Comparison of ENCODE assay signal across 30 mouse cellular contexts in the genomic region with DNA sequence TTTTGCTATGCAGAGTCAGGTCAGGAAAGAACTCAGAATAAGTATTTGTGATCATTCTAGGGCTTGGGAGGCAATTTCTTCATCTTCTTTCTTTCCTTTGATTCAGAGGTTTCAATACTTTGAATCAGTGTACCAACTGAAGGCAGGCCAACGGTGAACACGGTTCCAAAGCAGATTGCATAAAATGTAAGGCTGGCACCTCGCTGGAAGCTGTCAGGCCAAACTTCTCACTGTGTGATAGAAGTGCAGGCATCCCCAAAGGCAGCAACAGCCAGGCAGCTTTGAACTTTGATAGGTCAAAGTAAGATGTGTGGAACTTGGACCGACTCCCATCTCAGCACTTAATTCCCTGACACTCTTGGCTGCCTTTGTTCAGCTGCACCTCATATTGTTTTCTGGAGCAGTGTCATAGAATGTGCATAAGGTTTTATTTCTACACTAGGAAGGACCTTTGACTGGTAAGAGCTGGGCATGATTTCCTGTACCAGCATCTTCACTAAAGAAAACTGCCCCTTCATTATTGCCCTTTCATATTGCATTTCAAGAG.
DNase-seq lines count a peak whose midpoint lies in the region; ATAC-seq and TF ChIP-seq lines count a peak whose summit lies in the region.
"Had no signal": no experiment of that assay in that cellular context is flagged by ENCODE, and none has a peak within 500 bp of the region (broad histone marks: within the 10 kb centered on the region; RNA-seq: fewer than 3 reads in every experiment).

No protein-coding gene starts in this region.

- no peak overlapping the region for H3K4me3 ChIP-seq in forebrain, embryonic 16.5 days (replicated peaks; ENCODE audit: low read length)
- H3K4me3 ChIP-seq in forebrain, embryonic 15.5 days, result no peak overlapping the region
- no peak overlapping the region for H3K4me3 ChIP-seq in kidney, embryonic 16.5 days (ENCODE audit: low read length)
- H3K4me3 ChIP-seq in lung, embryonic 16.5 days (ENCODE audit: low read length), result no peak overlapping the region
- H3K4me3 ChIP-seq in lung, adult 2 months (replicated peaks; ENCODE audit: extremely low read depth, low read depth, low read length), result no peak overlapping the region
- H3K4me3 ChIP-seq: embryonic facial prominence, embryonic 12.5 days; forebrain, embryonic 10.5 days; gastrocnemius, adult 2 months; midbrain, embryonic 12.5 days; neural tube, embryonic 13.5 days had no signal

- no peak overlapping the region for H3K27ac ChIP-seq in forebrain, embryonic 16.5 days (ENCODE audit: low read length)
- H3K27ac ChIP-seq in forebrain, embryonic 15.5 days (replicated peaks), result no peak overlapping the region
- H3K27ac ChIP-seq in kidney, embryonic 16.5 days (ENCODE audit: low read length), result no peak overlapping the region
- H3K27ac ChIP-seq in lung, embryonic 16.5 days (ENCODE audit: low read length), result no peak overlapping the region
- H3K27ac ChIP-seq: embryonic facial prominence, embryonic 12.5 days; forebrain, embryonic 10.5 days; gastrocnemius, adult 2 months; hindbrain, embryonic 14.5 days; midbrain, embryonic 12.5 days; neural tube, embryonic 13.5 days; stomach, postnatal 0 days had no signal

- TF ChIP-seq CTCF in lung, adult 2 months (IDR thresholded peaks at IDR 0.05; ENCODE audit: insufficient read depth, low read length), result no peak
- TF ChIP-seq CTCF in brain, embryonic 14.5 days (IDR thresholded peaks at IDR 0.05; ENCODE audit: borderline replicate concordance, extremely low read depth, insufficient read depth, insufficient read length), result no peak

- H3K27me3 ChIP-seq in forebrain, embryonic 16.5 days (replicated peaks; ENCODE audit: control insufficient read depth, insufficient read depth, low read length), result no peaks in the 10 kb centered on the region
- H3K27me3 ChIP-seq in forebrain, embryonic 15.5 days, result no peaks in the 10 kb centered on the region
- H3K27me3 ChIP-seq in kidney, embryonic 16.5 days (ENCODE audit: insufficient read depth, low read length), result no peaks in the 10 kb centered on the region
- H3K27me3 ChIP-seq in lung, embryonic 16.5 days (ENCODE audit: control insufficient read depth, insufficient read depth, low read depth, low read length), result no peaks in the 10 kb centered on the region
- H3K27me3 ChIP-seq: embryonic facial prominence, embryonic 12.5 days; midbrain, embryonic 12.5 days; neural tube, embryonic 13.5 days had no signal

- H3K36me3 ChIP-seq in forebrain, embryonic 16.5 days (ENCODE audit: control insufficient read depth, insufficient read depth), result no peaks in the 10 kb centered on the region
- H3K36me3 ChIP-seq in forebrain, embryonic 15.5 days, result no peaks in the 10 kb centered on the region
- H3K36me3 ChIP-seq in kidney, embryonic 16.5 days (ENCODE audit: insufficient read depth, low read length), result no peaks in the 10 kb centered on the region
- no peaks in the 10 kb centered on the region for H3K36me3 ChIP-seq in lung, embryonic 16.5 days (ENCODE audit: control insufficient read depth, insufficient read depth, low read length)
- H3K36me3 ChIP-seq: embryonic facial prominence, embryonic 12.5 days; forebrain, embryonic 10.5 days; G1E; midbrain, embryonic 12.5 days; neural tube, embryonic 13.5 days had no signal

- no peak overlapping the region for H3K4me2 ChIP-seq in forebrain, embryonic 16.5 days (ENCODE audit: low read length)
- H3K4me2 ChIP-seq in forebrain, embryonic 15.5 days (replicated peaks), result no peak overlapping the region
- no peak overlapping the region for H3K4me2 ChIP-seq in kidney, embryonic 16.5 days (replicated peaks; ENCODE audit: low read depth, low read length)
- H3K4me2 ChIP-seq in lung, embryonic 16.5 days (ENCODE audit: low read depth, low read length), result no peak overlapping the region
- H3K4me2 ChIP-seq: embryonic facial prominence, embryonic 12.5 days; heart, embryonic 11.5 days; hindbrain, embryonic 14.5 days; liver, embryonic 11.5 days; midbrain, embryonic 12.5 days; neural tube, embryonic 13.5 days had no signal

- WGBS in forebrain, embryonic 16.5 days, result 70% methylated on average over 4 of the region's 4 CpGs
- WGBS in forebrain, embryonic 15.5 days, result 63% methylated on average over 4 of the region's 4 CpGs
- WGBS in kidney, embryonic 16.5 days, result 72% methylated on average over 4 of the region's 4 CpGs
- WGBS in lung, embryonic 16.5 days, result 40% methylated on average over 4 of the region's 4 CpGs
- WGBS in lung, adult 2 months, result 64% methylated on average over 4 of the region's 4 CpGs

- H3K4me1 ChIP-seq in forebrain, embryonic 16.5 days (replicated peaks; ENCODE audit: control insufficient read depth, insufficient read depth, low read length), result no peaks in the 10 kb centered on the region
- H3K4me1 ChIP-seq in forebrain, embryonic 15.5 days, result no peaks in the 10 kb centered on the region
- H3K4me1 ChIP-seq in kidney, embryonic 16.5 days (ENCODE audit: insufficient read depth, low read length), result no peaks in the 10 kb centered on the region
- H3K4me1 ChIP-seq in lung, embryonic 16.5 days (replicated peaks; ENCODE audit: control insufficient read depth, insufficient read depth, low read length), result no peaks in the 10 kb centered on the region
- no peaks in the 10 kb centered on the region for H3K4me1 ChIP-seq in lung, adult 2 months (ENCODE audit: control insufficient read depth, insufficient read depth, low read length)
- H3K4me1 ChIP-seq: embryonic facial prominence, embryonic 12.5 days; midbrain, embryonic 12.5 days; neural tube, embryonic 13.5 days had no signal

- H3K9me3 ChIP-seq in forebrain, embryonic 16.5 days (ENCODE audit: control insufficient read depth, low read length), result no peaks in the 10 kb centered on the region
- no peaks in the 10 kb centered on the region for H3K9me3 ChIP-seq in forebrain, embryonic 15.5 days
- H3K9me3 ChIP-seq in kidney, embryonic 16.5 days (ENCODE audit: low read length), result no peaks in the 10 kb centered on the region
- H3K9me3 ChIP-seq in lung, embryonic 16.5 days (ENCODE audit: control insufficient read depth, low read length), result no peaks in the 10 kb centered on the region
- H3K9me3 ChIP-seq: embryonic facial prominence, embryonic 12.5 days; forebrain, embryonic 10.5 days; G1E; midbrain, embryonic 12.5 days; neural tube, embryonic 13.5 days had no signal

- peak; percentile 54; the same call in 1 of the 2 replicates for ATAC-seq in forebrain, embryonic 16.5 days
- ATAC-seq in forebrain, embryonic 15.5 days (replicated peaks), result no peak
- ATAC-seq in kidney, embryonic 16.5 days (ENCODE audit: low FRiP score, low TSS enrichment), result no peak
- ATAC-seq in lung, embryonic 16.5 days (ENCODE audit: low read depth), result peak; percentile 38; the same call in 1 of the 2 replicates
- ATAC-seq: intestine, postnatal 0 days; liver, postnatal 0 days had no signal

- no peak for TF ChIP-seq POLR2A in lung, adult 2 months (IDR thresholded peaks at IDR 0.05; ENCODE audit: borderline replicate concordance, extremely low read depth, low read depth, low read length)
- TF ChIP-seq POLR2A in brain, embryonic 14.5 days (IDR thresholded peaks at IDR 0.05; ENCODE audit: borderline replicate concordance, extremely low read depth, insufficient read depth, insufficient read length, poor library complexity, severe bottlenecking), result no peak

- H3K9ac ChIP-seq in forebrain, embryonic 16.5 days (replicated peaks; ENCODE audit: low read depth, low read length), result no peak overlapping the region
- no peak overlapping the region for H3K9ac ChIP-seq in forebrain, embryonic 15.5 days (replicated peaks)
- H3K9ac ChIP-seq in kidney, embryonic 16.5 days (replicated peaks; ENCODE audit: low read length), result no peak overlapping the region
- no peak overlapping the region for H3K9ac ChIP-seq in lung, embryonic 16.5 days (ENCODE audit: low read length)
- H3K9ac ChIP-seq: embryonic facial prominence, embryonic 12.5 days; hindbrain, embryonic 14.5 days; liver, postnatal 0 days; midbrain, embryonic 12.5 days; neural tube, embryonic 13.5 days had no signal

- DNase-seq in kidney, postnatal 14 days, result peak; percentile 2
- no peak for DNase-seq in lung, adult 2 months
- peak; percentile 31 for DNase-seq in brain, embryonic 14.5 days (ENCODE audit: low read depth)
- DNase-seq: adrenal gland, adult 8-10 months; cerebellum, adult 11 months; cerebellum, adult 9-10 months; cerebellum, postnatal 36 days; gastrocnemius, adult 2 months; gastrocnemius, postnatal 36 days; heart, adult 18-20 months; layer of hippocampus, postnatal 36 days; left cerebral cortex, postnatal 4 days; liver, postnatal 0 days; right cerebral cortex, postnatal 4 days; thymus, adult 2 months; thymus, postnatal 4 days had no signal

Comparison
In these comparisons a context has a peak if more than half of its experiments do, and no peak if none do; other contexts are left out.
1. ATAC-seq: peak in forebrain, embryonic 16.5 days (single experiment) and lung, embryonic 16.5 days (single experiment); none in forebrain, embryonic 15.5 days (single experiment) and kidney, embryonic 16.5 days (single experiment).